Mouse (Mus musculus) cerebellum, adult 2 months (tissue): ENCODE data around the gene Olfr1459. TPM values are rescaled to one million over a fixed set of nuclear protein-coding genes. Genes with fewer than 3 reads are reported as not detected.

Experiments
- DNase-seq, 2 experiments: peaks; one replicate each; pipeline ENCODE4 v3.0.0; 2021
- H3K27ac ChIP-seq: fragments of 200-500 bp; 2 replicates; pipeline ENCODE4 v1.5.1; 2012; ENCODE audit warnings: low read length, control low read depth, inconsistent platforms; ENCODE audit not compliant: insufficient read depth
- H3K27me3 ChIP-seq: fragments of 200-500 bp; 2 replicates; pipeline ENCODE4 v1.6.1; 2012; ENCODE audit warnings: inconsistent platforms, mild to moderate bottlenecking, low read length, moderate library complexity; ENCODE audit not compliant: control insufficient read depth, insufficient read depth
- H3K4me1 ChIP-seq: fragments of 200-500 bp; 2 replicates; pipeline ENCODE4 v1.6.1; 2011; ENCODE audit warnings: low read length; ENCODE audit not compliant: control insufficient read depth, insufficient read depth
- H3K4me3 ChIP-seq: fragments of 200-500 bp; replicated peaks from 2 replicates; pipeline ENCODE3; 2011; ENCODE audit warnings: mild to moderate bottlenecking, low read depth, low read length, control low read depth; ENCODE audit not compliant: insufficient read depth
- CTCF ChIP-seq: fragments of 200-500 bp; IDR thresholded peaks from 2 replicates; pipeline ENCODE4 v1.5.1; 2011; ENCODE audit warnings: low read depth, mild to moderate bottlenecking, control low read depth, low read length, moderate library complexity, borderline replicate concordance; ENCODE audit not compliant: insufficient read depth
- POLR2A ChIP-seq: fragments of 200-500 bp; IDR thresholded peaks from 2 replicates; pipeline ENCODE4 v1.6.1; 2011; ENCODE audit warnings: low read length, control low read depth, borderline replicate concordance; ENCODE audit not compliant: insufficient read depth
- WGBS: fragments of 180-500 bp; shearing (Covaris S2); methylation state at CpG from one replicate; pipeline ENCODE4 v1.1.7; 2018; 5-methylcytosine and 5-hydroxymethylcytosine counted together
- polyA plus RNA-seq: library from polyadenylated mRNA; depleted of rRNA; stranded (reverse); fragments of >200 nt; gene quantifications from 2 replicates; pipeline ENCODE4 v1.2.3, GENCODE M21; 2012; rRNA removed

The Olfr1459 gene
- polyA plus RNA-seq, result not detected in 2 replicates

- no peak for DNase-seq
- 56% methylated on average over 1 of the region's 1 CpGs for WGBS
- Histone ChIP-seq H3K4me1 (no peaks in the 10 kb centered on the region), H3K4me3 (no peak within 1 kb of the TSS), H3K27ac (no peak within 1 kb of the TSS), H3K27me3 (no peaks in the 10 kb centered on the region)
- TF ChIP-seq CTCF, result no peak
- no peak for TF ChIP-seq POLR2A
These were observed at the start of gene Olfr1459 for GRCm38 (mm10) chr19:13149449-13149848. TSS of gene Olfr1459 (minus strand) at chr19:13149549.

DNA sequence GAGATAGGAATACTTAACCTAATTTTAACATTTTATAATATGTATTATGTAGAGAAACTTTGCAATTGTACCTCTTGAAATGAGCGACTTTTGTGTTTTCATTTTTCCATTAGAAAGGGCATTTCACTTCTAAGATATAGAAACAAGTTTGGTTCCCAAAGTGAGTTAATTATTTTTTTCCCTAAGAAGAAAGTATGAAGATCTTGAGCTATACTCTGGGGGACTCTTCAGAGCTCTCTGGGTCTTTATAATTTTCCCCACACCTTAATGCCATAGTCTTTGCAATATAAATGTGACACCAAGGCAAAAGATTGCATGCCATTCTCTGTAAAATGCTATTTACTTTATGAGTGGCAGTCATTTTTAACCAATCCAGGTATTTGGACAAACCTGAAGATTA is 36.1 kb upstream of the Olfr1459 start, which contains the start of gene Olfr1462:
Gene Olfr1462 (plus strand): TSS at position 301 of the 400 bp plus-strand sequence.
- DNase-seq, result no peak
- Histone ChIP-seq H3K4me3 (no peak within 1 kb of the TSS), H3K27ac (no peak within 1 kb of the TSS), H3K4me1 (no peaks in the 10 kb centered on the region), H3K27me3 (no peaks in the 10 kb centered on the region)
- WGBS, result 73% methylated on average over 1 of the region's 1 CpGs
- TF ChIP-seq CTCF, result no peak
- no peak for TF ChIP-seq POLR2A

DNA sequence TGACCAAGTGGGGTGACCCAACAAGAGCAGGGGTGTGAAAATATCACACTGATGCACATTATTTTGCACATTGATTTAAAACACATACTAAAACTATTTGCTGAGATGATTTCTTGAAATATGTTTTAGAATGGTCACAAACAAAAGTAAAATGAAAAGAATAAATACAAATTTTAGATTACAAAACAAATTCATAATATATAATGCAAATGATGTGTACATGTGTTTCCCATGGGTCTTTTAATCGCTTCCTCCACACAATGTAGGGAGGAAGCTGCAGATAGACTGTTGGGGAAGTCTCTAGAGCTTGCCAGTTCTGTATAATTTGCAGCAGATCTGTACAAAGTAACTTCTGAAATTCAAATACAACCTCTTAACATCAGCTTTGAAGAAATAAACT is 13.4 kb upstream of the Olfr1459 start, which contains the start of gene Olfr1461:
Gene Olfr1461 (plus strand): TSS at position 301 of the 400 bp plus-strand sequence.
- TF ChIP-seq CTCF (no peak), POLR2A (no peak)
- Histone ChIP-seq H3K4me1 (no peaks in the 10 kb centered on the region), H3K4me3 (no peak within 1 kb of the TSS), H3K27me3 (no peaks in the 10 kb centered on the region), H3K27ac (no peak within 1 kb of the TSS)
- no peak for DNase-seq
- WGBS, result 27% methylated on average over 1 of the region's 1 CpGs

DNA sequence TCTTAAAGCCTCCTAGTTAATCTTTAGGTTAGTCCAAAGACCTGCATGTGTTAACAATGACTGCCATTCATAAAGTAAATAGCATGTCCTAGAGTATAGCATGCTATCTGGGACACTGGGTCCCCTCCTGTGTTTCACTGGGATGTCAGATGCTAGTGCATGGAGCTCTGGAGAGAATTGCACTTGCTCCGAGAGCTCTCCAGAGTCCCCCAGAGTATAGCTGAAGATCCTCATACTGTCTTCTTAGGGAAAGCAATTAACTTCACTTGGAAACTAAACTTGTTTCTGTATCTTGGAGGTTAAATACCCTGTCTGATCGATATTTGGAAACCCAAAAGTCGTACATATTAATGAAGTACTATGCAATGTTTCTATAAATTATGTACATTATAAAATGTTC is 42.7 kb downstream of the Olfr1459 start, which contains the start of gene Olfr1458:
Gene Olfr1458 (minus strand): TSS at position 101 of the 400 bp plus-strand sequence.
- Histone ChIP-seq H3K4me3 (no peak within 1 kb of the TSS), H3K4me1 (no peaks in the 10 kb centered on the region), H3K27ac (no peak within 1 kb of the TSS), H3K27me3 (no peaks in the 10 kb centered on the region)
- no peak for TF ChIP-seq POLR2A
- TF ChIP-seq CTCF, result no peak
- WGBS, result 74% methylated on average over 3 of the region's 3 CpGs
- DNase-seq, result no peak

- no peaks in the 10 kb centered on the region for H3K27me3 ChIP-seq
- TF ChIP-seq POLR2A, result no peak
- TF ChIP-seq CTCF, result no peak
- no peak within 1 kb of the TSS for H3K27ac ChIP-seq
- H3K4me1 ChIP-seq, result no peaks in the 10 kb centered on the region
- WGBS, result 68% methylated on average over 2 of the region's 2 CpGs
- no peak within 1 kb of the TSS for H3K4me3 ChIP-seq
- DNase-seq, result no peak
These were observed 51.6 kb downstream of the Olfr1459 start, which contains the start of gene Olfr1457 for GRCm38 (mm10) chr19:13097791-13098190. TSS of gene Olfr1457 (minus strand) at chr19:13097891.

GRCm38 (mm10) chr19:13093908-13094307 is 55.4 kb downstream of the Olfr1459 start:
- no peaks in the 10 kb centered on the region for H3K4me1 ChIP-seq
- no peak for DNase-seq
- H3K4me3 ChIP-seq, result no peak overlapping the region
- no peaks in the 10 kb centered on the region for H3K27me3 ChIP-seq
- no peak for TF ChIP-seq CTCF
- no peak for TF ChIP-seq POLR2A
- H3K27ac ChIP-seq, result no peak overlapping the region
- WGBS, result 82% methylated on average over 1 of the region's 1 CpGs

Other genes with a start within 250 kb of the Olfr1459 start
- gene Olfr1447, start 245.8 kb downstream of the Olfr1459 start, polyA plus RNA-seq, result not detected in 2 replicates
- not detected in 2 replicates for gene Olfr1448, start 225.1 kb downstream of the Olfr1459 start, polyA plus RNA-seq
- not detected in 2 replicates for gene Olfr1449, start 218.7 kb downstream of the Olfr1459 start, polyA plus RNA-seq
- not detected in 2 replicates for gene Olfr1450, start 199.3 kb downstream of the Olfr1459 start, polyA plus RNA-seq
- not detected in 2 replicates for gene Olfr1451, start 154.5 kb downstream of the Olfr1459 start, polyA plus RNA-seq
- not detected in 2 replicates for gene Olfr1453, start 121.2 kb downstream of the Olfr1459 start, polyA plus RNA-seq
- gene Olfr1454, start 88.9 kb downstream of the Olfr1459 start, polyA plus RNA-seq, result not detected in 2 replicates
- not detected in 2 replicates for gene Olfr1457, start 51.7 kb downstream of the Olfr1459 start, polyA plus RNA-seq
- not detected in 2 replicates for gene Olfr1458, start 42.8 kb downstream of the Olfr1459 start, polyA plus RNA-seq
- gene Olfr1461, start 13.5 kb upstream of the Olfr1459 start, polyA plus RNA-seq, result not detected in 2 replicates
- gene Olfr1462, start 36.2 kb upstream of the Olfr1459 start, polyA plus RNA-seq, result not detected in 2 replicates
- not detected in 2 replicates for gene Olfr1463, start 81.8 kb upstream of the Olfr1459 start, polyA plus RNA-seq
- gene Olfr1465, start 166.0 kb upstream of the Olfr1459 start, polyA plus RNA-seq, result not detected in 2 replicates
- not detected in 2 replicates for gene Olfr1466, start 189.3 kb upstream of the Olfr1459 start, polyA plus RNA-seq
- not detected in 2 replicates for gene Olfr1467, start 212.7 kb upstream of the Olfr1459 start, polyA plus RNA-seq